Mouse (Mus musculus) testis, adult 2 months (tissue): ENCODE measurements around the gene Tes.

ENCODE experiments used
- CTCF ChIP-seq: fragments of 200-500 bp; IDR thresholded peaks from 2 replicates; pipeline ENCODE4 v1.5.1; 2012; ENCODE audit warnings: low read depth, mild to moderate bottlenecking, inconsistent platforms, low read length, moderate library complexity; ENCODE audit not compliant: control insufficient read depth, insufficient read depth, insufficient replicate concordance
- POLR2A ChIP-seq: fragments of 200-500 bp; IDR thresholded peaks from 2 replicates; pipeline ENCODE4 v1.6.1; 2012; ENCODE audit warnings: low read depth, mild to moderate bottlenecking, inconsistent platforms, low read length, moderate library complexity; ENCODE audit not compliant: control insufficient read depth

- TF ChIP-seq CTCF (no peak), POLR2A (peak; percentile 65)
These were observed at the start of gene Tes for GRCm38 (mm10) chr6:17064936-17065790.
